Mouse (Mus musculus) layer of hippocampus, postnatal 14 days (tissue): ENCODE data around the gene Osbpl8. TPM values are rescaled to one million over a fixed set of nuclear protein-coding genes. Genes with fewer than 3 reads are reported as not detected.
"Not testable (repeated sequence)": the region's sequence is repeated elsewhere in the genome, so short reads cannot be mapped to it uniquely, and the experiment has no call there.

Experiments used
- DNase-seq, 2 experiments: peaks; one replicate each; pipeline ENCODE4 v3.0.0; 2021 to 2022; ENCODE audit warnings: low spot score in 2 of 2, mixed read lengths in 1 of 2
- long read RNA-seq, 2 experiments: library from polyadenylated mRNA; stranded (forward); transcript quantifications; one replicate each; pipeline ENCODE4 v2.0.0; 2021
- total RNA-seq, 2 experiments: library from RNA; stranded (reverse); gene quantifications; 2 replicates each; pipeline ENCODE4 v1.2.3; 2021

The Osbpl8 gene
- 10 to 100 TPM; 55.7 to 59.3 TPM for total RNA-seq
- long read RNA-seq, experiment 1, full-length matches to known transcripts: 17 of 21 reads
- long read RNA-seq, experiment 1, partial matches to known transcripts: 0 of 21 reads
- long read RNA-seq, experiment 1, other reads (novel, unspliced or antisense): 4 of 21 reads
- long read RNA-seq, experiment 2, full-length matches to known transcripts: 13 of 23 reads
- long read RNA-seq, experiment 2, partial matches to known transcripts: 5 of 23 reads
- long read RNA-seq, experiment 2, other reads (novel, unspliced or antisense): 5 of 23 reads

- DNase-seq: peak; percentile 98 to 99
Observed at GRCm38 (mm10) chr10:111164304-111165218, at the start of gene Osbpl8. Osbpl8 (plus strand) TSS chr10:111164752.

DNA sequence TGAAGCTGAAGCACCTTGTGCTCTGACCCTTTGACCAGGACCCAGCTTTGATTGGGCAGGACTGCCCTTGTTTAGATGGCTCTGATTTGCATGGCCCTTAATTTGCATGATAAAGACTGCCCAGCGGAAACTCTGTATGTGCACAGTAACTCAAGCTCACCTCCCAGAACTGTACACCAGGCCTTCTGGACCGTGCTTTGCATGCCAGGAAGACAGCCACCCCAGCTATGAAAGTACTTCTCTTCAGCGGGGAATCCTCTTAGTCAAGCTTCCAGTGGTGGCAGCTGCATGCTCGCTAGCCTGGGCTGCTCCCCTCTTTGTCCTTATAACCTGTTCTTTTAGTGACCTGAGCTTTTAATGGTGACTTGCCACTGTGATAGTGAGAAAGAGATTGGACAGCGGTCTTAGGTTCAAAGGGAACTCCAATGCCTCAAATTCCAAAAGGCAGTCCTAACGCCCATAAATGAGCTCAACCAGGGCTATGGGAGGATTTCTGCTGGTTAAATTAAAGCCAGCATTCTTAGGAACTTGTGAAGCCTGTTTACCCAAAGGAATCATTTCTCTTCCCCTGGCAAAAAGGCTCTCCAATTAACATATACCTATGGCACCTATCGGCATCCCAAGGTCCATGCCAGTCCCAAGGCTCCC, 47.2 kb upstream of the Osbpl8 start:
- DNase-seq: no peak

DNA sequence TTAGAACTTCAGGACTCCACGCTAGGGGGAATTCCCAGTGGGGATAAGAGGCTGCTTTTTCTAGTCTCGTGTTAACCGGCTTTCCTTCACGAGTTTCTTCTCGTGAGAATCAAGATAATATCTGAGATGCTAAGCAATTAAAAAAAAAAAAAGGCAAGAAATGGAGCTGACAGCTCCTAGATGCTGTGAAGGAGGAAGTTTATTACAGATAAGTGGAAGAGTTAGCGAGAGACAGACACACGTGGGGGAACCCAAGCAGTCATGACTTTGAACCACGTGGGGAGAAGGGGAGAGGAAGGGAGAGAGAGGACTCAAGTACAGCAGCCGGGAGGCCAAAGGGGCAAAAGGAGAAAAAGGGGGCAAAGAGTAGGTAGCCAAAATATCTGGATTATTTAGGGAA, 46.3 kb upstream of the Osbpl8 start:
- no peak for DNase-seq

DNA sequence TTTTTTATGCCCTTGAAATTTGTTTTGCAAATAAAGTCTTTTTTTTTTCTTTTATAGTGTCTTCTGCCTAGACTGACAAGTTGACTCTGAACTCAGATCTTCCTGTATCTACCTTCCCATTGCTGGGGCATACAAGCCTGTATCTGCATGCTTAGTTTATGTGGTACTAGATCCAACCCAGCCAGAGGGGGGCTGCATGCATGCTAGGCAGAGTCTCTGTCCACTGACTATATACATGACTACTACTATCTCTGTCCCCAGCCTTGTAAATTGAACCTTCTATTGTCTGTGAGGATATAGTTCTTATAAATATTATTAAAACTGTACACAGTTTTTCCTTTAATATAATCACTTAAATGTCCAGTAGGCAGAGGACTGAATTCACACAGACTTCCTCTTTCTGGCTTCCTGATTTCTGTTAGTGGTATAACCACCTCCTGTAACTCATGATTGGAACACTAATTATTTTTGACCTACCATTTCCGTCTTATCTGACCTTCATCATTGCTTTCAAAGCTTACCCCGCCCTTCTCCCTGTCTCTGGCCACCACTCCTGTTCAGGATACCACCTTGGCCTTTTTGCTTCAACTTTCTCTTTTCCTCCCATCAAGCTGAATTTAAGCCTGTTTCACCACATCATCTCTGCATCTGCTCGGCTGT, 45.4 kb upstream of the Osbpl8 start:
- DNase-seq: no peak

- DNase-seq: no peak
Observed at GRCm38 (mm10) chr10:111119756-111120155, 44.8 kb upstream of the Osbpl8 start.

DNA sequence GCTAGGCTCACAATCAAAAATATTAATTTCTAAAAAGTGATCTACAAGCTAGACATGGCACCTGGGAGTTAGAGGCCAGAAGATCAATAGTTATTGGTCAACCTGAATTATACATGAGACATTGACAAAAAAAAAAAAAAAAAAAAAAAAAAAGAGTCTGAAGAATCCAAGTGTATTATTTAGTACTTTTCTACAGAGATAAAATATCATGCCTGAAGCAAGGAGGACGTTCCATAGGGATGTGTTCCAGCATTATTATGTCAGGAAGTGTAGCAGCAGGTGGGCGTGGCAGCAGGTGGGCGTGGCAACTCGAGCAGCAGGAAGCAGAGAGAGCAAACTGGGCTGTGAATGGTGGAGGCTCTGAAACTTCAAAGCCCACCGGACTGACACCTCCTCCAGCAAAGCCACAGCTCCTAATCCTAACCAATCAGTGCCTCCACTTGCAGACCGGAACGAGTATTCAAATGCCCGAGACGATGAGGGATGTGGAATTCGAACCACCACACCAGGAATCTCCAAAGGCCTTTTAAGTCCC, 41.6 kb upstream of the Osbpl8 start:
- no peak for DNase-seq

- no peak for DNase-seq
Observed at GRCm38 (mm10) chr10:111124175-111124574, 40.4 kb upstream of the Osbpl8 start.

- DNase-seq: no peak
Observed at GRCm38 (mm10) chr10:111124767-111125315, 39.7 kb upstream of the Osbpl8 start.

- DNase-seq: no peak
Observed at GRCm38 (mm10) chr10:111127388-111127787, 37.2 kb upstream of the Osbpl8 start.

GRCm38 (mm10) chr10:111128493-111128892, 36.1 kb upstream of the Osbpl8 start:
- no peak for DNase-seq

- peak in 1 of 2 experiments; percentile 35 for DNase-seq
Observed at GRCm38 (mm10) chr10:111129867-111130620, 34.5 kb upstream of the Osbpl8 start.

GRCm38 (mm10) chr10:111130872-111131271, 33.7 kb upstream of the Osbpl8 start:
- DNase-seq: no peak

- no peak for DNase-seq
Observed at GRCm38 (mm10) chr10:111133271-111133670, 31.3 kb upstream of the Osbpl8 start.

GRCm38 (mm10) chr10:111133936-111134335, 30.6 kb upstream of the Osbpl8 start:
- DNase-seq: no peak

DNA sequence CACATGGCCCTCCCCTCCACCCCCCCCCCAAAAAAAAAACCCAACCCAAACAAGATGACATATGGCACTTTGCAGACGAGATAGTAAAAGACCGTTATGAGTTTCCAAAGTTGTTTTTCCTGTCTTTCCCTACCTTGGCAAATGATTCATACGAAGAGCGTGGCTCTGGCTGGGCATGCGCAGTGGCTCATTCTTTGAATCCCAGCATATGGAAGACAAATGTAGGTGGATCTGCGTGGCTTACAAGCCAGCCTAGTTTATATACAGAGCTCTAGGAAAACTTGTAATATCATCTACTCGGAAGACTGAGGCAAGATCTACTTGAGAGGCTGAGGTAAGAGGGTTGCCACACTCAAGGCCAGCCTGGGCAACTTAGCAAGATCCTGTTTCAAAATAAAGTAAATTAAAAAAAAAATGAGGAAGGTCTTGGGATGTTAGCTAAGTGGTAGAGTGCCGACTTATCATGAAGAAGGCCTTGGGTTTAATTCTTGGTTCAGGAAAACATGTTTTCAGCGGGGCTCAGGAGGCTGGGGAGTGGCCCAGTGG, 30.1 kb upstream of the Osbpl8 start:
- DNase-seq: no peak

GRCm38 (mm10) chr10:111136306-111136705, 28.2 kb upstream of the Osbpl8 start:
- DNase-seq: not testable (repeated sequence)

DNA sequence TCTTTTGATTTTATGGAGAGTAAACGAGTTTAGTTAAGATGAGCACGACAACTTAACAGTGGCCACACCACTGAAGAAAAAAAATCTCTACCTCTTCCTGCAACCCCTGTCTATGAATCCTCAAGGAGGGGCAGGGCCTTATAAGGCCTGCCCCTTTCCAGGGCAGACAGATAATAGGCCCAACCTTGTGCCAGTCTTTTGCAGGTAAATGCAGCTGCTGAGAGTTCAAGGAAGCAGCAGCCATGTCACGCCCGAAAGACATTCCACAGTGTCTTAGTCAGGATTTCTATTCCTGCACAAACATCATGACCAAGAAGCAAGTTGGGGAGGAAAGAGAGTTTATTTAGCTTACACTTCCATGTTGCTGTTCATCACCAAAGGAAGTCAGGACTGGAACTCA, 26.6 kb upstream of the Osbpl8 start:
- DNase-seq: no peak

- no peak for DNase-seq
Observed at GRCm38 (mm10) chr10:111139170-111139569, 25.4 kb upstream of the Osbpl8 start.

DNA sequence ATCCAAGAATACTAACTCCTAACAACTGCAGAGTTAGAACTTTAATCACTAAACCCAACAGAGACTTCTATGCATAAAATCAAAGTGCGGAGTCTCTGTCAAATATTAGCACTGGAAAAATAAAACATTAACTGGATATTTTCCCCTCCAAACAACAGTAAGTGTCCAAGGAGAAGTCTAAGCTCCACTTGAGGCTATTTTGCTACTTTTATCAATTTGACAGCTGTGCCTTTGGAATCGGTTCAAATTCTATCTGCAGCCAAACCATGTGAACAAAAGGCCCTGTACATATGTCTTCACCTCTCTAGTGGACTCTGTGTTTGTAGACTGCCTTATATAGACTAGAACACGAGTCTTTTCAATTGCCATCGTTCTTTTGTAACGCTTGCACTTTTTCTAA, 24.7 kb upstream of the Osbpl8 start:
- no peak for DNase-seq
